Mouse (Mus musculus): ENCODE data around the gene Nid2.

Gene Nid2

DNA sequence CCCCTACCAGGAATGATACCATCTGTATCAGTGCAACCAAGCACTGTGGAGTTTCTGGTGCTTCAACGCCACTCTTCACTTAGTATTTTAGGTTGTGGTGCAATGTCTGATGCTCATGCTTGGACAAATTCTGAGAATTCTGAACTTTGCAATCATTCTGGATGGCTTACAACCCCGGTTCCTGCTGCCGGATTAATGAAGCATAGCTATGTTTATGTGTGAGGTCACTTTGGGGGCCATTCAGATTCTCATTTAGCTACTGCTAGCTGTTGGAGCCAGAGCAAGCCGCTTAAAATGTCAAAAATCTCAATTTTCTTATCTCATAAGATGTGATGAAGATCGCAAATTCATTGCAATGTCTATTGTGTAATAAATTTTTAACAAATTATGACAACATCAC is 6.2 kb upstream of the Nid2 start:
- no peak for DNase-seq (ENCODE audit: low read depth, low spot score)

GRCm38 (mm10) chr14:19746232-19746631 is 4.8 kb upstream of the Nid2 start:
- no peak for DNase-seq (ENCODE audit: low read depth, low spot score)

DNA sequence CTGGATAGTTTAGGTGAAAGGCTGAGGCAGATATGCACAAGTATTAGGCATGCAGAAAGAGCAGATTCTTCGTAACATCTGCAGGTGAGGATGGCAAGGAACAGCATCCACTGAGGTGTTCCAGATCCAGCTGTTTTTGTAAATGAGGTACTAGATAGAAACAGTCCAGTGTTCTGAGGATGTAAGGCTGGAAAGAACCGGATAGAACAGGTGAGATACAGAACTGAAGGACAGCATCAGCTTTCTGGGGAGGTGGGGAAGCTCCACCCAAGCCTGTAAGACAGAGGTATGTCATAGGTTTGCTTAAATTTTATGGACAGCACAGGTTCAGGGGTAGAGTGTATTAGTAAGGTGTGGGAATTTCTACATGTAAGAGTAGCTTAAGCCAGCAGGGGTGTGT is 4.3 kb upstream of the Nid2 start:
- DNase-seq (ENCODE audit: low read depth, low spot score) = no peak

- no peak for DNase-seq (ENCODE audit: low read depth, low spot score)
Measured at GRCm38 (mm10) chr14:19749743-19750142, 1.3 kb upstream of the Nid2 start.

GRCm38 (mm10) chr14:19750411-19751024 is 547 bp upstream of the Nid2 start:
- no peak for DNase-seq (ENCODE audit: low read depth, low spot score)

- no peak for DNase-seq (ENCODE audit: low read depth, low spot score)
Measured at GRCm38 (mm10) chr14:19752276-19752675, 1.2 kb downstream of the Nid2 start.

DNA sequence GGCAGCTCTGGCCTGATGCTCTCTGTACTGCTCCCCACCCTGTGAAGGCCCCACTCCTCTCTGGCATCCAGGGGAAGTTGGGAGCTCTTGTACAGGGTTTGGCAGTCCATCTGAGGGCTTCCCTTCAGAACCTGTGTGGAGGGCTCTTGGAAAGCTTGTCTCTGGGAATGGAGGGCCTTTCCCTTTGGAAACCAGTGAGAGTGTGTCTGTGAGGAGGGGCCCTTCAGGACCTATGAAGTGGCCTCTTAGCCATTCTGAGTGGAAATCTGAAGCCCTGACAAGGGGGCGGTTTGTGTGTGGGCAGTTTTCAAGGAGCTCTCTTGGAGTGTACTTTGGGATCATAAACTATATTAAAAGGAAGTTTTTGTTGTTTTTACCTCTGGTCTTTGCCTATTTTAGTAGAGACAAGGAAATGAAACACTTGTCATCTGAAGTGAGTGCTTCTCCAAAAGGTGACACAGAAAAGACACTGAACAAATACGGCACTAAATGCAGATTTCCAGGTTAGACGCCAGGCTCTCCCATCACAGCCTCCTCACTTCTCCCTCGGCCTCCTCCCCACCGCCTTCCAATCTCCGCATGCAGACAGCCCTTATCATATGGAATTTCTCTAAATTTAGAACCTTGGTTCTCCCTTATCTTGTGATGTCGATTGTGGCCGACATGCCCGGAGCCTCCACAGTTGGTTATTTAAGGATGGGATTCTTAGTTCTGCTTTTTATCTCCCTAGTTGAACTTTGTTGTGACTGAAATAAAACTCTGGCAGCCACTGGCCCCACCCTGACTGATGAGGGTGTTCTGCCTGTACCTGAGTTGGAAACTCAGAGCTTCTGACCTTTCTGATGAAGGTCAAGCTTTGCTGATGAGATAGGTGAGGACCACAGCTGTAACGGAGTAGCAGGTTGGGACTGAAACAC is 8.5 kb downstream of the Nid2 start:
- DNase-seq (ENCODE audit: low read depth, low spot score) = no peak

- DNase-seq (ENCODE audit: low read depth, low spot score) = no peak
Measured at GRCm38 (mm10) chr14:19760721-19761120, 9.7 kb downstream of the Nid2 start.

- DNase-seq (ENCODE audit: low read depth, low spot score) = no peak
Measured at GRCm38 (mm10) chr14:19762014-19762413, 10.9 kb downstream of the Nid2 start.

DNA sequence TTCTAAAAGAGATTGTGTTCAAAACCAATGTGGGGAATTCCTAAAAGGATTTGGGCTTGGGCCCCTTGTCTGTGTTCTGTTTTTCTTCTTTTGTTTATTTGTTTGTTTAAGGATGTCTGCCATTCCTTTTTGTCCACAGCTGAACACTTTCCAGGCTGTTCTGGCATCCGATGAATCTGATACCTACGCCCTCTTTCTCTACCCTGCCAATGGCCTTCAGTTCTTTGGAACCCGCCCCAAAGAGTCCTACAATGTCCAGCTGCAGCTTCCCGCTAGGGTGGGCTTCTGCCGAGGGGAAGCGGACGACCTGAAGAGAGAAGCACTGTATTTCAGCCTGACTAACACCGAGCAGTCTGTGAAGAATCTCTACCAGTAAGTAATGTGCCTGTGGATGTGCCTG is 12.5 kb downstream of the Nid2 start:
- DNase-seq (ENCODE audit: low read depth, low spot score) = no peak

- no peak for DNase-seq (ENCODE audit: low read depth, low spot score)
Measured at GRCm38 (mm10) chr14:19764331-19764730, 13.3 kb downstream of the Nid2 start.

- DNase-seq (ENCODE audit: low read depth, low spot score) = no peak
Measured at GRCm38 (mm10) chr14:19765539-19766379, 14.7 kb downstream of the Nid2 start.

- no peak for DNase-seq (ENCODE audit: low read depth, low spot score)
Measured at GRCm38 (mm10) chr14:19766380-19766649, 15.2 kb downstream of the Nid2 start.

DNA sequence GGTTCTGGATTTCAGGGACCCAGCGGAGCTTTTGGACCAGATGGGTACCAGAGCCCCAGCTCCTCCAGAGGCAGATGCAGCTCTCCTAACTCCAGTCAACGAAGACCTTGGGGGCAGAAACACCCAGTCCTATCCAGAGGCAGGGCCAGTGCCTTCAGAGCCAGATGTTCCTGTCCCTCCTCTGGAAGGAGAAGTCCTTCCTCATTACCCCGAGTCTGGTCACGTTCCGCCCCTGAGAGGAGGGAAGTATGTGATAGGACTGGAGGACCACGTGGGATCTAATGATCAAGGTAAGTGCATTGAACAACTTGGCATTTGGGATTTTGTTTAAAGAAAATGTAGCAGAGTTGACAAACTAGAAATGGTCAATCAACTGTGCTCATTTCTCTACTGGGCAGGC is 17.6 kb downstream of the Nid2 start:
- DNase-seq (ENCODE audit: low read depth, low spot score) = no peak

- DNase-seq (ENCODE audit: low read depth, low spot score) = no peak
Measured at GRCm38 (mm10) chr14:19769441-19770200, 18.6 kb downstream of the Nid2 start.

- no peak for DNase-seq (ENCODE audit: low read depth, low spot score)
Measured at GRCm38 (mm10) chr14:19771173-19771572, 20.1 kb downstream of the Nid2 start.

DNA sequence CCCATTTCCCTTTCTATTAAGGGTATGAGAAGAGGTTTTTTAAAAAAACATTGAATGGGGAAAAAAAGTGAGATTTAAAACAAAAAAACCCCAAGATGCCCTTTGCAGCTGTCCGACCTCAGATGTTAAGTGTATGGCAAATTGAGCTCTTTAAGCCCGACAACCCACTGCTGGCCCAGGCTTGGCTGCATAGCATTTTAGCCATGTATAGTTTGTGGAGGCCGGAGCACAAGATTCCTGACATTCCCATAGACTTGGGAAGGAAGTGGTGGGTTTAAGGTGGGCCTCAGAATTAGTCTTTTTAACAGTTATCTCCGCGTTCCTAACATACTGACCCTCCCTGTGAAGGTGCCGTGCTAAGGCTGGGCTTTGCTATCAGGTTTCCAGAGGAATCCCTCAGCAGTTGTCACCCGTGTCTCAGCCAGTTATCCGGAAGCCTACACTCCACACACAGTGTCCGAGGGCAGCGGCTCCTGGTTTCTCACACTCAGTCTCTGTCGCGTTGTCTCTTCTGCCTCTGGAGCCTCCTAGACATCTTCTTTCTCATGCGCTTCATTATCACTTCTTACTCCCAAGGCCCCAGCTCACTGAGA is 23.1 kb downstream of the Nid2 start:
- no peak for DNase-seq (ENCODE audit: low read depth, low spot score)

DNA sequence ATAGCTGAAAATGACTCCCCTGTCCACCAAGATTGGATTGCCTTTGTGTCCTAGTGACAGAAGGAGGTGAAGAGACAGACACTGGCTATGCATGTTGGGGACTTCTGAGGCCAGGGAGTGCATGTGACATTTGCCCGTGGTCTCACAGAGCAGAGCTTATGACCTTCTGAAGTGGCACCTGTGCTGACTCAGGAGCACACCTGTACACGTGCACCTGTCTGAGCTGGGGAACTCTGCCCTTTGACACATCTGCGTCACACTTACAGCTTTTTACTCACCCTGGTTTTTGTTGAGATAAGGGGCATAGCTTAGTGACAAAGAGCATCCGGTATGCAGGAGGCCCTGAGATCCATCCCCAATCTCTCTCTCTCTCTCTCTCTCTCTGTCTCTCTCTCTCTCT is 24.4 kb downstream of the Nid2 start:
- no peak for DNase-seq (ENCODE audit: low read depth, low spot score)

GRCm38 (mm10) chr14:19776179-19776578 is 25.1 kb downstream of the Nid2 start:
- DNase-seq (ENCODE audit: low read depth, low spot score) = no peak

- DNase-seq (ENCODE audit: low read depth, low spot score) = no peak
Measured at GRCm38 (mm10) chr14:19776890-19777289, 25.8 kb downstream of the Nid2 start.

DNA sequence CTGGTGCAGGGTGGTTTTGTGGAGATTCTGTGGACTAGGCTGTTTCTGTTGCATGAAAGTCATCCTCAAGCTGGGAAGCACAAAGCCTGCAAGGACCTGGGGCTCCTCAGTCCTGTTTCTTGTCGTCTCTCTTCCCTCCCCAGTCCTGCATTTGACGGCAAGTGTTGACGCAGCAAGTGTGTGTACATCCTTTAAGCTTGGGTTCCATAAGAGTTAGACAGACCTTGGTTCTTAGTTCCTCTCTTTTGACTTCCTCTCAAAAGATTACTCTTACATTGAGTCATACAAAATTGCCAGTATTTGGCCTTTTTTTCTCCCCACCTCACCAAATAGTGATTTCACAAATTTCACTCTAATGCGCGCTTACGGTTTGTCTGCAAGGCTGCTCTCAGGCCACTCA is 26.3 kb downstream of the Nid2 start:
- no peak for DNase-seq (ENCODE audit: low read depth, low spot score)

Data from c-Kit-negative CD71-positive TER-119-positive erythroid progenitor cells, embryonic 14.5 days (primary cell).